Mouse (Mus musculus): ENCODE measurements around the gene Flnc. TPM values are rescaled to one million over a fixed set of nuclear protein-coding genes. Genes with fewer than 3 reads are reported as not detected.
"Not testable (repeated sequence)": the region's sequence is repeated elsewhere in the genome, so short reads cannot be mapped to it uniquely, and the experiment has no call there.

Flnc gene
- polyA plus RNA-seq (2012; ENCODE audit: insufficient read depth, low replicate concordance): not detected in 2 replicates

GRCm38 (mm10) chr6:29433038-29433803 is at the start of gene Flnc:
Gene Flnc, plus strand, starts transcription at chr6:29433256.
- Histone ChIP-seq H3K36me3 (replicated peaks; ENCODE audit: low read length) (no peaks in the 10 kb centered on the region), H3K9me3 (no peaks in the 10 kb centered on the region), H3K27me3 (replicated peaks) (peaks cover 93% of the 10 kb centered on the region), H3K4me3 (replicated peaks) (peak within 1 kb of the TSS; percentile 89), H3K4me1 (peaks cover 36% of the 10 kb centered on the region)
- no peak for TF ChIP-seq GATA1 (IDR thresholded peaks at IDR 0.05; ENCODE audit: borderline replicate concordance, low read length)
- TF ChIP-seq FLI1 (IDR thresholded peaks at IDR 0.05; ENCODE audit: low read length): no peak

GRCm38 (mm10) chr6:29388052-29388518 is 45.0 kb upstream of the Flnc start, which contains the start of gene Opn1sw:
Gene Opn1sw, minus strand, starts transcription at chr6:29388468.
- Histone ChIP-seq H3K9me3 (no peaks in the 10 kb centered on the region; the same call in 1 of the 2 replicates), H3K27me3 (replicated peaks) (peaks cover 62% of the 10 kb centered on the region), H3K36me3 (replicated peaks; ENCODE audit: low read length) (no peaks in the 10 kb centered on the region), H3K4me1 (peaks cover 15% of the 10 kb centered on the region), H3K4me3 (replicated peaks) (peak within 1 kb of the TSS; percentile 80)
- no peak for TF ChIP-seq FLI1 (IDR thresholded peaks at IDR 0.05; ENCODE audit: low read length)

- no peak for TF ChIP-seq GATA1 (IDR thresholded peaks at IDR 0.05; ENCODE audit: borderline replicate concordance, low read length)
- TF ChIP-seq FLI1 (IDR thresholded peaks at IDR 0.05; ENCODE audit: low read length): no peak
- Histone ChIP-seq H3K9me3 (no peaks in the 10 kb centered on the region; the same call in 1 of the 2 replicates), H3K4me3 (replicated peaks) (no peak overlapping the region)
Observed at GRCm38 (mm10) chr6:29388606-29389080, 44.4 kb upstream of the Flnc start.

GRCm38 (mm10) chr6:29389425-29389824 is 43.6 kb upstream of the Flnc start:
- TF ChIP-seq FLI1 (IDR thresholded peaks at IDR 0.05; ENCODE audit: low read length) (no peak), GATA1 (IDR thresholded peaks at IDR 0.05; ENCODE audit: borderline replicate concordance, low read length) (no peak)
- Histone ChIP-seq H3K36me3 (replicated peaks; ENCODE audit: low read length) (no peaks in the 10 kb centered on the region), H3K4me1 (peaks cover 15% of the 10 kb centered on the region), H3K9me3 (no peaks in the 10 kb centered on the region; the same call in 1 of the 2 replicates), H3K4me3 (replicated peaks) (no peak overlapping the region), H3K27me3 (replicated peaks) (peaks cover 68% of the 10 kb centered on the region)

More at GRCm38 (mm10) chr6:29388606-29389080, 44.4 kb upstream of the Flnc start:
- Histone ChIP-seq H3K4me1 (peaks cover 15% of the 10 kb centered on the region), H3K27me3 (replicated peaks) (peaks cover 63% of the 10 kb centered on the region), H3K36me3 (replicated peaks; ENCODE audit: low read length) (no peaks in the 10 kb centered on the region)

- H3K4me3 ChIP-seq (replicated peaks); H3K9me3 ChIP-seq; H3K36me3 ChIP-seq (replicated peaks; ENCODE audit: low read length): not testable (repeated sequence)
- Histone ChIP-seq H3K27me3 (replicated peaks) (peaks cover 73% of the 10 kb centered on the region), H3K4me1 (peaks cover 15% of the 10 kb centered on the region)
Observed at GRCm38 (mm10) chr6:29390500-29390899, 42.6 kb upstream of the Flnc start.

- Histone ChIP-seq H3K27me3 (replicated peaks) (peaks cover 77% of the 10 kb centered on the region), H3K4me1 (peaks cover 22% of the 10 kb centered on the region)
- H3K4me3 ChIP-seq (replicated peaks); H3K9me3 ChIP-seq; H3K36me3 ChIP-seq (replicated peaks; ENCODE audit: low read length): not testable (repeated sequence)
Observed at GRCm38 (mm10) chr6:29391241-29391640, 41.8 kb upstream of the Flnc start.

- peaks cover 27% of the 10 kb centered on the region for H3K4me1 ChIP-seq
- H3K27me3 ChIP-seq (replicated peaks): peaks cover 77% of the 10 kb centered on the region
- no peaks in the 10 kb centered on the region for H3K36me3 ChIP-seq (replicated peaks; ENCODE audit: low read length)
- TF ChIP-seq GATA1 (IDR thresholded peaks at IDR 0.05; ENCODE audit: borderline replicate concordance, low read length) (no peak), FLI1 (IDR thresholded peaks at IDR 0.05; ENCODE audit: low read length) (no peak)
- H3K9me3 ChIP-seq: no peaks in the 10 kb centered on the region; the same call in 1 of the 2 replicates
- H3K4me3 ChIP-seq (replicated peaks): no peak overlapping the region
Observed at GRCm38 (mm10) chr6:29391802-29392201, 41.3 kb upstream of the Flnc start.

GRCm38 (mm10) chr6:29394286-29394685 is 38.8 kb upstream of the Flnc start:
- TF ChIP-seq FLI1 (IDR thresholded peaks at IDR 0.05; ENCODE audit: low read length): no peak
- TF ChIP-seq GATA1 (IDR thresholded peaks at IDR 0.05; ENCODE audit: borderline replicate concordance, low read length): no peak
- H3K36me3 ChIP-seq (replicated peaks; ENCODE audit: low read length): no peaks in the 10 kb centered on the region
- H3K9me3 ChIP-seq: peaks cover 6% of the 10 kb centered on the region; the same call in 1 of the 2 replicates
- peaks cover 79% of the 10 kb centered on the region for H3K27me3 ChIP-seq (replicated peaks)
- H3K4me1 ChIP-seq: peaks cover 14% of the 10 kb centered on the region
- no peak overlapping the region for H3K4me3 ChIP-seq (replicated peaks)

GRCm38 (mm10) chr6:29395910-29396713 is 36.9 kb upstream of the Flnc start, which contains the start of gene Ccdc136:
Gene Ccdc136, plus strand, starts transcription at chr6:29396309.
- Histone ChIP-seq H3K4me1 (peaks cover 14% of the 10 kb centered on the region), H3K27me3 (replicated peaks) (peaks cover 85% of the 10 kb centered on the region), H3K9me3 (peaks cover 6% of the 10 kb centered on the region; the same call in 1 of the 2 replicates), H3K4me3 (replicated peaks) (peak within 1 kb of the TSS; percentile 91), H3K36me3 (replicated peaks; ENCODE audit: low read length) (no peaks in the 10 kb centered on the region)
- TF ChIP-seq GATA1 (IDR thresholded peaks at IDR 0.05; ENCODE audit: borderline replicate concordance, low read length) (no peak), FLI1 (IDR thresholded peaks at IDR 0.05; ENCODE audit: low read length) (no peak)

Data from megakaryocyte, embryonic 14.5 days (primary cell).